Mouse (Mus musculus): ENCODE measurements at regions not wholly inside any gene's neighbourhood (a gene's known extent, or its start where the extent isn't known, plus 50 kb on each side); places are given as distances from the start of the nearest gene placed in this dataset.

DNA sequence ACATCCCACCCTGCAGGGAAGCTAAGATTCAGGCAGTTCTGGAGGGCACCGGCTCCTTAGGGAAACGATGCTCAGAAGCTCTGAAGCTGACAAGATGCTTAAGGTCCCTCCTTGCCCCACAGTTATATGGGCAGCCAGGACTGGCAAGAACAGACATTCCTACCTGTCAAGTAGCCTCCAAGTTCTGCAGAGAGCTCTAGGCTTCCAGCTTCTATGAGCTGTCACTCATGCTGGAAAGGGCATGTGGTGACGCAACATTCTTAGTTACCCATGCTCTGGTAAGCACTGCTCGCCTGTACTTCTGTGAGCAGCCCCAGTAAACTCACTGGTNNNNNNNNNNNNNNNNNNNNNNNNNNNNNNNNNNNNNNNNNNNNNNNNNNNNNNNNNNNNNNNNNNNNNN is 511.3 kb downstream of the 1810013L24Rik start:
- DNase-seq (ENCODE audit: low spot score in 2 of 2) = no peak

DNA sequence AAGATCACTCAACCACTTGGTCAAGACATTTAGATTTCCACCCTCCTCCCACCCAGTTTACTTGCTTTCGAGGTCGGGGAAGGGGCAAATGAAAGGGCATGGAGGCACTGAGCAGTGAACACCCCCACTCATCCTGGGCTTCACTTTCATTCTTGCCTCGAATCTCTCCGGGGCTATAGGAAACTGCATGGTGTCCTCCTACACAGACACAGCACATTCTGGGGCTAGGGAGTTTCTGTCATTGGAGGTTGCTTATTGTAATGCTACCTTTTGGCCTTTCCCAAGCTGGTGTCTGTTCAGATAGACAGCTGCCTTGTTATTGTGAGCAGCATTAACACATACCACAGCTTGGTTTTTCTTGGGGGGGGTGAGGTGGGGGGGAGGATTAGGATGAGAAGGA is 523.9 kb downstream of the 1810013L24Rik start:
- no peak for DNase-seq (ENCODE audit: low spot score in 2 of 2)

DNA sequence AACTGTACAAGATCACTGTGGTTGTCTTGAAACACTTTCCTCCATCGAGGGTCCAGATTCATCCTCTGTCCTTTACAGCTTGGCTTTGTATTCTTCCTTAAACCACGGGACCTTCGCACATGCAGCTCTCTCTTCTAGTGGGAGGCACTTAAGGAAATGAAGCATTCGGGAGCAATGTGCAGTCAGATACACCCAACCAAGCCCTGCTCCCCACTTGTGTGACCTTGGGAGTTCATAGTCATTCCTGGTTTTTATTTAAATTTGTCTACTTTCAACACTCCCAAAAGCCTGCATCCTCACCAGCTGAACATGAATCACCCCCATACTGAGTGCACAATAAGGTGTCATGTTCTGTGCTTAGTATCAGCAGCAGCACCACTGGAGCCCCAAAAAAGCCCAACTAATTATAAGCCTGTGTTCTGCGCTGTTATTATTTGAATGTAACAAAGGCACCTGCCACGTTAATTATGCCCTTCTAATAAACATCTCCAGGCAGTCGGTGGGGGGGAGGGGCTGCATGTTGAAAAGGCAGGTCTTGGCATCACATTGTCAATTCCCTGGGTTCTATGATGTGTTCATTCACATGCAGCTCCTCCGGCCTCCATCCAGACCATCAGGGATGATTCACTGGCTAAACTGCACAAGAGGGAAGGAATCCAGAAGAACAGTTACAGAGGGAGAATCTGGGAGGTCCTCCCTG is 524.6 kb downstream of the 1810013L24Rik start:
- no peak for DNase-seq (ENCODE audit: low spot score in 2 of 2)

DNA sequence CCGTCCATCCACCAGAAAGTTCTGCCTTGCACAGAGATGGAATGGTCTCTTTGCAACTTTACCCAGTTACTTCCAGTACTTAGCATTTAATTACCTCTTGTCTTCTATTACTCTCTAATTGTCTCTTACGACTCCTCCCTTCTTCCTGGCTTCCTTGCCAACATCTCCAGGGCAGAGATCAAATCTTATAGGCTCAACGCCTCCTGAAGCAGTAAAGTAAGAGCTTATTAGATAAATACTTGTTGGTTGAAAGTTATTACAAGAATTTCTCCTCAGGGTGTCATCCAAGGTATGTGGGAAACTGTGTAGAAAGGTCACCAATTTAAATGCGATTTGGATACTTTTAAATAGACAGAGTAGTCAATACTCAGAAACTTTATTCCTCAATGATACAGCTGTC is 528.8 kb downstream of the 1810013L24Rik start:
- no peak for DNase-seq (ENCODE audit: low spot score in 2 of 2)

DNA sequence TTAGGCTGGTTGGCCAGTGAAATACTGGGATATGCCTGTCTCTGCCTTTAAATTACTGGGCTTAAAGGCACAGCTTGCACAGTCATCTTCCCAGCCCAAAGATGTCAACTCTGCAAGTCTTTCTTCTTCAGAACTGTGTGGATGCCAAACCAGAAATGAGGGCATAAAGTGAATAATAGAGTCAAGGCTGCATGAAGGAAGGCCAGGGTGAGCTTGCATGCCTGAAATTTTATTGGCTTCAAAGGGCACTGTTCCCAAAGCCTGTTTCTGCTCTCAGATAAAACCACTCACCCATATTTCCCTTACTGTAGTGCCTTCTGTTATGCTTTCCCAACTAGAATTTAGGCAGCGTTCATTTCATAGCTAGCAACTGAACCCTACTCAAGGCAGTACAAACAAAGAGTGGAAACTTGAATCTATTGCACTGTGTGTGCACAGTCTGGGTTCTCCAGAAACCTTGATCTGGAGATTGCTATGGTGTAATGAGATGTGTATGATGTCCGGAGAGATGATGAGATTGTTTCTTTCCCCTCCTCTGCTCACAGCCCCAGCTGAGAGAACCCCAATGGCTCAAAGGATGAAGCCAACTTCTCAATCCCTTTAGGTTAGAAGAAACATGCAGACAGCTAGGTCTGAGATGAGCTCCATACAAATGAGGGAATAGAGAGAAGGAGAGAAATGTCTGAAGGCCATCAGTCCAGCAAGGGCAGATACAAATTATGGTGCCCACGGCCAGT is 529.7 kb downstream of the 1810013L24Rik start:
- no peak for DNase-seq (ENCODE audit: low spot score in 2 of 2)

DNA sequence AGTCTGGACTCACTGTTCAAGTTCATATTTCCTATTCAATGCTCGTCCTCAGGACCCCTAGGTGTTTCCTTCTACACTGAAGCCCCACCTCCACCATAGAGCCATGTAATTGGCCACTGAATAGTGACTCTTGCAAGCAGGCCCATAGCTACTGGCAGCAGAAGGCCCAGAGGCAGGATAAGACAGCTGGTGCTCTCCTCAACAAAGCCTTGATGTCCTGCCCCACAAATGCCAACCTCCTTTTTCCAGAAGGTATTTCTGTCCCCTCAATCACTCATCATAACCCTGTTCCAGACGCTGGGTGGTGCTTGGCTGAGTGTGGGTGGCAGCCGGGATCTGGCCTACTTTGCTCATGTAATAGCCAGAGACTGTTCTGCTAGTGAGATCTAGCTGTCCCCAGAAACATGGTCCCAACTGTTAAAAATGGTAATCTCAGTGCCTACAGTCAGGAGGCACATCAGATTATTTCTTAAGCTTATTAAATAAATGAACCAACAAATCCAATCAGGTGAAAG is 530.9 kb downstream of the 1810013L24Rik start:
- DNase-seq (ENCODE audit: low spot score in 2 of 2) = no peak

DNA sequence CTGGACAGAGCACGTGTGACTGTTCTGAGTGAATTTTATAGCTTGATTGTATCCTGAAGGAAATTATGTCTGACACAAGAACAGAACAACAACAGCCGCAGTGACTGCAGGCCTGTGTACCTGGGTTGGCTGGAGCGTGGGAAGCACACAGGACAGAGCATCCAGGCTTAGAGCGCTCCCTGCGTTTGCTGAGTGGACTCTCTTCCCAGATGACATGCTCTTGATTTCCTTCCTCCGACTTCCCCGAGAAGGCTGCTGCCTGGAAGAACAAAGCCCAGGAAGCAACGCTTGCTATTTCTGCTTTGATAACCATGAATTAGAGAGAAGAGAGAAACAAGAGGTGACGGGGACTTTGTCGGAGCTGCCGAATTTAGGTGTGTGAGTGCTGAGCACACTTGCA is 532.2 kb downstream of the 1810013L24Rik start:
- DNase-seq (ENCODE audit: low spot score in 2 of 2) = no peak

DNA sequence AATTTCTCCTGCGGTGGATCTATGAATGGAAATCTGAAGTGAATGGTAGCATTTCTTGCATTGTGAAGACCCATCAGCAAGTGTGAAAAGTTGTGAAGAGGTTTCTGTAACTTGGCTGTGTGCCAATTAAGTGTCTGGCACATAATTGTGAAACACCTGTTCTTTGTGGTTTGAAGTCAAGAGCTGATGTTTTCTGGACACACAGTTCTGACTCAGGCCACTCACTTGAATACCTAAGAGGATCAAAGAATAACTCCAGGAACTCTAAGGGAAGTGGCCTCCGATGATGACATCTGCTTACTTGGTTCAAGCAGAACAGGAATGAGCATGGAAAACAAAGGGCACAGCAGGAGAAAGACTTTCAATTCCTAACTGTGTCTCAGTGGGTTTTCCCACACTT is 534.2 kb downstream of the 1810013L24Rik start:
- DNase-seq (ENCODE audit: low spot score in 2 of 2) = no peak

DNA sequence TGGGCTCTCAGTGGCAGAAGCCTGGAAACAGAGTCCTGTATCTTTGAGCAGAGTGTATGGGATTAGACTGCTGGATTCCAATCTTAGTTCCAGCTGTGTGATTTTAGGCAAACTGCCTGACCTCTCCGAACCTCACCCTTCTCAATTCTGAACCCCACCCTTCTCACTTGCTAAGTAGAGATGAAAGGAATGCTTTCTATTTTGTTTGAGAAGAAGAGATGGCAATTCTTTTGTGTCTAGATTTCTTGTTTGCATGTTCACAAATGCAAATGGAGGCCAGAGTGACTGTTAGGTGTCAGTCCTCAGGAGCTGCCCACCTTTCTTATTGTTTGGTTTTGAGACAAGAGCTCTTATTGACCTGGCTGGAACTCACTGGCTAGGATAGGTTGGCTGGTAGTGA is 561.1 kb downstream of the 1810013L24Rik start:
- no peak for DNase-seq (ENCODE audit: low spot score in 2 of 2)

DNA sequence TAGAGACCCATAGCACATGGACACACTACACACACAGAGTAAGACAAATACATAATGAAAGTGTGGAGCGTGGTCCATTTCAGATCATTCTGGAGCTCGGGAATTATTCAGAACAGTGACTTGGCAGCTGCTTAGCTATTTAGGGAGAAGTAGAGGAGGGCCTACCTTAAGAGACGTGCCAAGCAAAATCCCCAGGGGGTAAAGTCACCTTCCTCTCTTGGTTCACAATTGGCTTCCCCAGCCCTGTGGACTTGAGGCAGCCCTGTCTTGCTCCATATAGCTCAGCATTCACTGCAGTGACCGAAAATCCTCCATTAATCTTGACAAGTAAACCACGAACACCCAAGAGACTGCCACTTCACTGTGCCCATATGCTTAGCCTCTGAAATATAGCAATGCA is 574.8 kb downstream of the 1810013L24Rik start:
- no peak for DNase-seq (ENCODE audit: low spot score in 2 of 2)

DNA sequence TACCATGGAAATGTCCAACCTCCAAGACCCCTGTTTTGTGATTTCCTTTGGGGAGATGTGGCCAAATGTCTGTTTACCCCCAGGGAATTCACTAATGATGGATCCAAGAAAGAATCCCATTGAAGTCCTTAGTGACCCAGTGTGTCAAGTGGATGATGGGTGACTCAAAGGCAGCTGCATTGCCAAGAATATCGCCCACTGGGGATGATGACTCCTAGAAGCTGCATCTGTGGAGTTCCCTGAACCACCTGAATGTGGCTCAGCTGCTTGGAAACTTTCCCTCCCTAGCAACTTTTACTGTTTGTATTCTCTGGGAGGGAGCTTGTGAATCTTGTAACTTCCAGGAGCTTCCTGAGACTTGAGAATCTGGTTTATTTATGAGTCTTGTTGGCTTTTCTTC is 578.3 kb downstream of the 1810013L24Rik start:
- no peak for DNase-seq (ENCODE audit: low spot score in 2 of 2)

DNA sequence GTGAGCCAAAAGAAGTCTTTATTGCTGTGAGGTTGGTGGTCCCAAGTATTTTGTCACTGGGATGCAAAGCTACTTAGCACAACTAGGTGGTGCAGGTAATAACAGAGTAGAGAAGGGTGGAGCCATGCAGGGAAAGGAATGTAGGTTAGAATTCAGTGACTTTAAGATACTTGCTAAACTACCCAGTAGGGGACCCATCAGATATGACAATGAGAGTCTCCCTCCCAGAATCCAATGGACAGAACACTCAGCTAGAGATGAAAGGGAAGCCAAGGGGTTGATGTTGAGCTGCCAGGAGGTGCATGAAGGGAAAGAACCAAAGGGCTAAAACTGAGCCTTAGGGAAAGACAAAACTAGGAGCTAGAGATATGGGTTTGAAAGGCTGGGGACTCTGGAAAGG is 564.9 kb downstream of the Grin2a start:
- no peak for DNase-seq (ENCODE audit: low spot score in 2 of 2)

DNA sequence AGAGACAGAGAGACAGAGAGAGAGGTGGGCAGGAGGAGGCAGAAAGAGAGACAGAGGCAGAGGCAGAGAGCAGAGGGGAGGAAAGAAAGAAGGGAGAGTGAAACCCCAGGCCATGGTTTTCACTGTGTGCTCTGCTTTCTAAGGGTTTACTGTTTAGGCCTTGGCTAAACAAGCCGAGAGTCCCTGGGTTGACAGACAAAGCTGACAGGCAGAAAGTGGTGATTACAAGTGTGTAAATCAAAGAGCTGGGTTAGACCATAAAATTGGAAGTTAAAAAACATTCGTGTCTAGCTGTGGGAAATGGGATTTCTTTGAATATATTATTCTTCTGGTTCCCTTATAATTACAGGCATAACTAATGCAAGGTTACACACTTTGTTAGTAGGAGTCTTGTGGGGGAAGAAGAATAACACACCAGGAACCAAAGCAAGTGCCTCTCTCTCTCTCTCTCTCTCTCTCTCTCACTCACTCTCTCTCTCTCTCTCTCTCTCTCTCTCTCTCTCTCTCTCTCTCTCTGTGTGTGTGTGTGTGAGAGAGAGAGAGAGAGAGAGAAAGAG is 556.0 kb downstream of the Grin2a start:
- DNase-seq (ENCODE audit: low spot score in 2 of 2) = no peak

DNA sequence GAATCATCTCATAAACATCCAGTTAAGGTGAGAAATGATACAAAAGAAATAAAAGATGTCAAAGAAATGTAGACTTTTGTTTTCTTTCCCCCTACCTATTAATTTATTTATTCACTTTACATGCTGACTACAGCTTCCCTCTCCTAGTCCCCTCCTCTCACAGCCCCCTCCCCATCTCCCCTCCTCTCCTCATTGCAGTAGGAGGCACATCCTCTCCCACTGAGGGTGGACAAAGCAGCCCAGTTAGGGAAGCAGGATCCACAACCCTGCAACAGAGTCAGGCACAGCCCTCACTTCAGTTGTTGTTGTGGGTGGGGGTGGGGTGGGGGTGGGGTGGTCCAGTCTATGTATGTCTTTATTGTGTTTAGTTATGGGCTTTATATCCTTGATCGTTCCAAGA is 555.5 kb downstream of the Grin2a start:
- DNase-seq (ENCODE audit: low spot score in 2 of 2) = no peak

DNA sequence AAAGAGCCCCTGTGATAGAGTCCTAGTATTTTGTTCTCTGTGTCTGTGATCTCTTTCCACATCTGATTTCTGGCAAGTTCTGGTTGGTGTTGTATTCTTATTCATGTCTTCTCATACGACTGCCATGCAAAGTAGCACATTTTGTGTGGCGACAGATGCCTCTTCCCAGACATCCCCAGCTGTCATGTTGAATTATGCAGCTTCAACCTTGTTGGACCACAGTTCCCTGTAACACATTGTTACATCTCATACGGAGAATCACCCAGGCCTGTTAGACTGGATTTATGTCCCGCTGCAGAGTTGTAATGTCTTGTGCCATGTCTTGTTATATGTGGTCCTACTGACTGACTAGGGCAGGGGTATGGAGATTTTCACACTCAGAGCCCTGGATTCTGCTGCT is 543.3 kb downstream of the Grin2a start:
- DNase-seq (ENCODE audit: low spot score in 2 of 2) = no peak

DNA sequence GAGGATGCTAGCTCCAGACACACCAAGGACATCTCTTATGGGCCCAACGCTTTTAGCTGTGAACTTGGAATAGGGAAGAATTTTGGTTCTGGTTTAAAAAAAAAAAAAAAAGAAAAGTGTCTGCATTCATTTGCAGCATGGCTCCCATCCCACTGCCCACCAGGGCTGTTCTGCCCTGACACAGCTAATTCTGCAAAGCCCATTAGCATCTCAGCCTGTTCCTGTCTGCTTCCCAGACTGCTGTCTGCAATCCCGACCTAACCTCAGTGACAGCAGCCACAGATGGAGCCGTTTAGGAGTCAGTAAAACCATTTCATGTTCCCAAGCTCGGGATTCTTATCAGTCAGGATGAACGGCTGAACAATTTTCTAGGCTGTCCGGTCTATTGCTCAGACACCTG is 537.8 kb downstream of the Grin2a start:
- DNase-seq (ENCODE audit: low spot score in 2 of 2) = no peak

DNA sequence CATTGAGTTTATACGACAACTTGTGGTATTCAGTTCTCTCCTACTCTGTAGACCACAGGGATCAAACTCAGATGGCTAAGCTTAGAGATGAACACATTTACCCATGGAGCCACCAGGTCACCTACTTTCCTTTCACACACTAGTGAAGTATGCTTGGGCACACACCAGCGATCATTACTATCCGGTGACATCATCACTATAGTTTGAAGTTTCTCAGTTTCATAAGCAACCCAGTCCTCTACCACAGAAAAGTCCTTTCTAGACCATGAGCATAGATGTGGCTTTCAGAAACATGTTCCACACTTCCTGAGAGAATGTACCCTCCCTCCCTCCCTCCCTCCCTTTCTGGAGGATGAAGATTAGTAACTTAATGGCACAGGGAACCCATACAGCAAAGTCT is 532.9 kb downstream of the Grin2a start:
- DNase-seq (ENCODE audit: low spot score in 2 of 2) = no peak

DNA sequence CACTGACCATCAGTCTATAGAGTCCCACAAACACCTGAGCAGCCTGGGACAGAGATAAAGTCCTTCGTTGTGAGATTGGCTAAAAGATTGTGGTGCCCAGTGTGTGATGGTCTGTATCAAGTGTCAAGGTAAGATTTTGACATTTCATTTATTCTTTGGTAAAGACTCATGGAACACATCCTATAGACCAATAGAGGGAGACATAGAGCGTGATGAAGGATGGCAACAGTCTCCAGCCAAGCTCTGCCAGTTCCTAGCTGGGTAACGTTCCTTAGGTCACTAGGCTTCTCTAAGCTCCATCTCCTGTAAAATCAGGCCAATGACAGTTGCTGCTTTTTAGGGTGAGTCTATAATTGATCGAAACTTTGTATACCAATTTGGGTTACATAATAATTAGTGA is 526.0 kb downstream of the Grin2a start:
- DNase-seq (ENCODE audit: low spot score in 2 of 2) = no peak

DNA sequence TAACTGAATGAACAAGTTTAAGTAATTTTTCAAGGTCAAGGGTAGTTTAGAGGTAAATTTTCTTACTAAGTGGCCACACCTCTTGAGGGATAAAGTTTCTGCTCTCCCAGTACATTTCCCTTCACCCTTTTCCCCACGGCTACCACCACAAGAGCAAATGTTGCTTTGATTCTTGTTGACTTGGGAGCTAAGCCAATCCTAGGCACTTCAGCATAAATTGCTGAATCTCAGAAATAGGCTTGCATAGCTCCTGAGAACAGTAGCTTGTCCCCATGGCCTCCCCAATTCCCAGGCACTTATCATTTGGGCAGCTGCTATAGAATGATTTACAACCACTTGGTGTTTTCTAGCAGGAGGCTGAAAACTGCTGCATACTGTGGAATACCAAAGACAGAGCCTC is 510.1 kb downstream of the Grin2a start:
- DNase-seq (ENCODE audit: low spot score in 2 of 2) = no peak

DNA sequence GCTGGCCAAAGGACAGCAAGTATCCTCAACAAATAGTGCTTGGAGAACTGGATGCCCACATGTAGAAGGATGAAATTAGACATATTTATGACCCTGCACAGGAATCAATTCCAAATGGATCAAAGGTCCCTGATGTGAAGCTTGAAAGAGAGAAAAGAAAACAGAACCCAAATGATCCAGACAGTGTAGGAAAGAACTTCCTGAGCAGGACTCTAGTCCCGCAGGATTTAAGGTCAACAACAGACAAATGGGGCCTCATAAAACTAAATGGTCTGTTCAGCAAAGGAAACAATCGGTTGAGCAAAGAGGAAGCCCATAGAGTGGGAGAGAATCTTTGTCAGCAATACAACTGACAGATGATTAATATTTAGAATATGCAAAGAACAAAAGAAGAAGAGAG is 497.1 kb downstream of the Grin2a start:
- DNase-seq (ENCODE audit: low spot score in 2 of 2) = no peak

DNA sequence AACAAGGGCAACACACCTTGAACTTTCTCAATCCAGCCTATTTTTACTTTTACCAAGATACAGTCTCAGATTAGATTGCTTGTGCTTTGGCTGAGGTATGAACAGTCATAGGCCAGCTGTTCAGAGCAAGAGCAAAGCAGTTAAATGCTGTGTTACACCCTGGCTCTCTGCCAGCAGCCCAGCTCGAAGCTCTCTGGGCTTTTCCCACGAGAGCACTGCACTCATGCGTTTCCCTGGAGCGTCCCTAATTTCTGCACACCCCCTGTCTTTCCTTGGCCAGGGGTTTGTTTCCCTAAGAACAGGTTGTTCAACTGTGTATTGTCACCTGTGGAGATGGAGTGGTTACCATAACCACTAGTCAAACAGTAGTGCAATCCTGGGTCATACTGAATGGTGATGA is 493.6 kb downstream of the Grin2a start:
- DNase-seq (ENCODE audit: low spot score in 2 of 2) = peak in 1 of 2 experiments; percentile 9

DNA sequence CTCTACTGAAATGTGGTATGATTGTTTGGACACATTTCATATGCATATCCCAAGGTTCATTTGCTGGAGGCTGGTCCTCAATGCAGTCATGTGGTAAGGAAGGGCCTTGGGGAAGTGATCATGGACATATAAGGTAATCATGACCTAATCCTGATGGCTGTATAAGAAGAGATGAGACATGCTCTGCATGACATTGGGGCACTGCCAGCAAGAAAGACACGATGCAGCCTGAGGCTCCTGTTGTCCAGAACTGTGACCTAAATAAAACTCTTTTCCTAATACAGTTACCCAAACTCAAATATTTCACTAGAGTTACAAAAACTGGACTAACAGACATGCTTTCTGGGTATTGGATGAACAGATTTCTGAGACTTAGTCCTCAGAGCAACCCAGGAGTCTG is 485.7 kb downstream of the Grin2a start:
- DNase-seq (ENCODE audit: low spot score in 2 of 2) = no peak

DNA sequence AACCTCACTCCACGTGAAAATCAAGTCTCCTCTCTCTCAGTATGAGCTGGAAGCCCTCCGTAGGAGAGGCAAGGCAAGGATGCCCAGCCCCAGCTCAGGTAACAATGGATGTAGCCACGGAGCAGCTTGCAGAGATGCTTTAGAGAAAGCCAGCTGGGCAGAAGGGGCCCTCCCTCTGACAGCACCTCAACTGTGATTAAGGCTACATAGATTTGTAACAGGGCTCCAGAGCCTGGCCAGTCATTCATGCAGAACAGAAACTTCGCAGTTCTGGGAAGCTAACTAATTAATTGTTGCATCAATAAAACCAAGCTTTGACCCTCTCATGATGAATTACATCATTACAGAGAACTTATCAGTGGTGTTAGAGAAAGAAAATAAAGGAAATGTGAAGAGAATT is 480.8 kb downstream of the Grin2a start:
- DNase-seq (ENCODE audit: low spot score in 2 of 2) = no peak

All from frontal cortex, postnatal 25 days (tissue).